Mouse (Mus musculus): ENCODE measurements at regions not wholly inside any gene's neighbourhood (a gene's known extent, or its start where the extent isn't known, plus 50 kb on each side); places are given as distances from the start of the nearest gene placed in this dataset.

DNA sequence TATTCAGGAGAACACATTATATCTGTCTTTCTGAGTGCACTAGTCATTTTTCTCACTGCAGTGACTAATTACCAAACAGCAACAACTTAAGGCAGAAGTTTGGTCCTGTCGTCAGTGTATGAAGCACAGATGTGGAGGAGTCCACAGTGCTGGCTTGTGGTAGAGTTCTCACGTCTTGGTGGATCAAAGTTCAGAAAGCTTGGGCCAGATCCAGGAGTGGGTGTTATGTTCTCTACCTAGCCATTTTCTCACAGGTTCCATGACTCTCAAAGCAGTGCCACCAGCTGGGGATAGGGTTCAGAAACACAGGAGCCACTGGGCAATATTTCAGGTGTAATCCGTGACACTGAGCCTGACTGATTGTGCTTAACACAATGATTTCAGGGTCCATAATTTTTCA lies 144.8 kb upstream of the BB014433 start:
- Histone ChIP-seq H3K4me3 (ENCODE audit: control insufficient read depth in 1 of 2, insufficient read depth in 1 of 2, low read depth in 2 of 2, low read length in 2 of 2) (no peak overlapping the region), H3K27me3 (ENCODE audit: control insufficient read depth in 1 of 2, insufficient read depth in 2 of 2, low read length in 2 of 2) (no peaks in the 10 kb centered on the region), H3K9ac (ENCODE audit: control insufficient read depth, low read depth, low read length, poor library complexity, severe bottlenecking) (no peak overlapping the region), H3K9me3 (replicated peaks; ENCODE audit: insufficient read depth, low read length) (no peaks in the 10 kb centered on the region), H3K79me2 (ENCODE audit: control insufficient read depth, insufficient read depth, low read length, poor library complexity) (no peaks in the 10 kb centered on the region), H3K27ac (ENCODE audit: control insufficient read depth, low read depth, low read length) (no peak overlapping the region), H3K4me1 (ENCODE audit: control insufficient read depth in 1 of 2, insufficient read depth in 2 of 2, low read length in 2 of 2) (no peaks in the 10 kb centered on the region), H3K36me3 (ENCODE audit: control insufficient read depth in 1 of 2, insufficient read depth in 2 of 2, low read length in 2 of 2) (no peaks in the 10 kb centered on the region)
- no peak for DNase-seq (ENCODE audit: low read depth, low spot score)
- TF ChIP-seq MAFK (IDR thresholded peaks at IDR 0.05; ENCODE audit: borderline replicate concordance, low read depth, low read length) (no peak), SIN3A (IDR thresholded peaks at IDR 0.05; ENCODE audit: low read length) (no peak), ZKSCAN1 (IDR thresholded peaks at IDR 0.05; ENCODE audit: low read depth, low read length) (no peak), UBTF (IDR thresholded peaks at IDR 0.05; ENCODE audit: borderline replicate concordance, insufficient read depth, low read depth, low read length) (no peak), EP300 (IDR thresholded peaks at IDR 0.05; ENCODE audit: low read depth in 1 of 2, low read length in 2 of 2) (no peak), POLR2AphosphoS5 (IDR thresholded peaks at IDR 0.05; ENCODE audit: borderline replicate concordance, low read depth, low read length) (no peak), RCOR1 (IDR thresholded peaks at IDR 0.05; ENCODE audit: low read depth, low read length) (no peak), USF2 (IDR thresholded peaks at IDR 0.05; ENCODE audit: borderline replicate concordance in 1 of 2, insufficient read depth in 1 of 2, low read depth in 1 of 2, low read length in 2 of 2) (no peak), POLR2A (IDR thresholded peaks at IDR 0.05; ENCODE audit: control insufficient read depth in 1 of 2, insufficient read depth in 1 of 2, low read depth in 1 of 2, low read length in 2 of 2, poor library complexity in 1 of 2) (no peak), ZNF384 (IDR thresholded peaks at IDR 0.05; ENCODE audit: low read depth, low read length) (no peak), GATA1 (IDR thresholded peaks at IDR 0.05; ENCODE audit: low read depth, low read length) (no peak)

DNA sequence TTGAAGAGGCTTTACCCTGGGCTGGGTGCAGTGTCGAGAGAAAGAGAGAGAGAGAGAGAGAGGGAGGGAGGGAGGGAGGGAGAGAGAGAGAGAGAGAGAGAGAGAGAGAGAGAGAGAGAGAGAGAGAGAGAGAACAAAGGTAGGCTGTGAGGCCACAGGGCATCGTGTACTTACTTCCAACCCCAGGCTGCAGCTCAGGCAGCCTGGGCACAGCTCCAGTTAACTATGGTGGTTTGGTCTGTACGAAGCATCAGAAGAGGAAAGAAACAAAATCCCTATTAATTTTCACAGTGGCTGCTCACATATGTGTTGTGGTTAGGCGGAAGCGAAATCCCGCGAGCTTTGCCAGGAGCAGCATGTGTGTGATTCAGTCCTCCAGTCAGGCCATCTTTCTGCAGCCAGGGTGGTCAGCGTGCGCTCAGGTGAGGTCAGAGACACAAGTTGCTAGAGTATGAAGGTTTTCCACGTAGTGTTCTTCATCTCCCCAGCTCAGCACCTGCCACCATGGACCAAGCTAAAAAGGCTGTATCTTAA lies 143.3 kb upstream of the BB014433 start:
- H3K27me3 ChIP-seq (ENCODE audit: control insufficient read depth in 1 of 2, insufficient read depth in 2 of 2, low read length in 2 of 2), result no peaks in the 10 kb centered on the region
- no peak overlapping the region for H3K4me3 ChIP-seq (ENCODE audit: control insufficient read depth in 1 of 2, insufficient read depth in 1 of 2, low read depth in 2 of 2, low read length in 2 of 2)
- H3K4me1 ChIP-seq (ENCODE audit: control insufficient read depth in 1 of 2, insufficient read depth in 2 of 2, low read length in 2 of 2), result no peaks in the 10 kb centered on the region
- H3K36me3 ChIP-seq (ENCODE audit: control insufficient read depth in 1 of 2, insufficient read depth in 2 of 2, low read length in 2 of 2), result no peaks in the 10 kb centered on the region
- no peaks in the 10 kb centered on the region for H3K79me2 ChIP-seq (ENCODE audit: control insufficient read depth, insufficient read depth, low read length, poor library complexity)
- no peaks in the 10 kb centered on the region for H3K9me3 ChIP-seq (replicated peaks; ENCODE audit: insufficient read depth, low read length)
- no peak overlapping the region for H3K9ac ChIP-seq (ENCODE audit: control insufficient read depth, low read depth, low read length, poor library complexity, severe bottlenecking)
- no peak for DNase-seq (ENCODE audit: low read depth, low spot score)
- no peak for TF ChIP-seq POLR2A (IDR thresholded peaks at IDR 0.05; ENCODE audit: control insufficient read depth in 1 of 2, insufficient read depth in 1 of 2, low read depth in 1 of 2, low read length in 2 of 2, poor library complexity in 1 of 2)
- no peak for TF ChIP-seq GATA1 (IDR thresholded peaks at IDR 0.05; ENCODE audit: low read depth, low read length)
- TF ChIP-seq HCFC1 (IDR thresholded peaks at IDR 0.05; ENCODE audit: low read depth, low read length), result no peak
- no peak for TF ChIP-seq USF1 (IDR thresholded peaks at IDR 0.05; ENCODE audit: low read depth, low read length)
- TF ChIP-seq E2F4 (IDR thresholded peaks at IDR 0.05; ENCODE audit: borderline replicate concordance, low read depth, low read length), result no peak
- TF ChIP-seq USF2 (IDR thresholded peaks at IDR 0.05; ENCODE audit: borderline replicate concordance in 1 of 2, insufficient read depth in 1 of 2, low read depth in 1 of 2, low read length in 2 of 2), result no peak
- no peak for TF ChIP-seq ELF1 (IDR thresholded peaks at IDR 0.05; ENCODE audit: low read depth, low read length)
- TF ChIP-seq CTCF (IDR thresholded peaks at IDR 0.05 in 2 of 3, conservative IDR thresholded peaks at IDR 0.05 in 1 of 3; ENCODE audit: control insufficient read depth in 1 of 3, insufficient read depth in 1 of 3, low read depth in 2 of 3, low read length in 3 of 3, poor library complexity in 1 of 3, severe bottlenecking in 1 of 3), result no peak
- no peak for TF ChIP-seq MAZ (IDR thresholded peaks at IDR 0.05; ENCODE audit: low read depth, low read length)
- no peak for TF ChIP-seq ZNF384 (IDR thresholded peaks at IDR 0.05; ENCODE audit: low read depth, low read length)
- no peak for TF ChIP-seq ETS1 (IDR thresholded peaks at IDR 0.05; ENCODE audit: low read depth, low read length)
- no peak for TF ChIP-seq MYB (IDR thresholded peaks at IDR 0.05; ENCODE audit: low read depth, low read length)
- no peak for TF ChIP-seq ZC3H11A (IDR thresholded peaks at IDR 0.05; ENCODE audit: low read depth, low read length)
- no peak for TF ChIP-seq MYC (IDR thresholded peaks at IDR 0.05; ENCODE audit: low read depth, low read length)
- no peak for TF ChIP-seq MXI1 (IDR thresholded peaks at IDR 0.05; ENCODE audit: low read depth, low read length)
- no peak for TF ChIP-seq UBTF (IDR thresholded peaks at IDR 0.05; ENCODE audit: borderline replicate concordance, insufficient read depth, low read depth, low read length)
- H3K27ac ChIP-seq (ENCODE audit: control insufficient read depth, low read depth, low read length), result no peak overlapping the region

All from MEL (cell line).